ENCODE assay signal across 9 mouse cellular contexts in genomic region chr11:97546804-97547411, GRCm38 (mm10). TPM values are rescaled to one million over a fixed set of nuclear protein-coding genes. Genes with fewer than 3 reads are reported as not detected.
DNase-seq lines count a peak whose midpoint lies in the region; ATAC-seq and TF ChIP-seq lines count a peak whose summit lies in the region.
"Had no signal": no experiment of that assay in that cellular context is flagged by ENCODE, and none has a peak within 500 bp of the region (broad histone marks: within the 10 kb centered on the region; RNA-seq: fewer than 3 reads in every experiment).

No protein-coding gene starts in this region.

- peak overlapping the region; percentile 98 for H3K4me2 ChIP-seq in embryonic facial prominence, embryonic 11.5 days (ENCODE audit: low read depth, low read length)
- H3K4me2 ChIP-seq in hindbrain, embryonic 12.5 days (replicated peaks): peak overlapping the region; percentile 97
- peak overlapping the region; percentile 99 for H3K4me2 ChIP-seq in limb, embryonic 15.5 days
- H3K4me2 ChIP-seq in neural tube, embryonic 12.5 days (replicated peaks): peak overlapping the region; percentile 97

- no peak for TF ChIP-seq POLR2A in thymus, adult 2 months (IDR thresholded peaks at IDR 0.05; ENCODE audit: control insufficient read depth, extremely low read depth, insufficient read depth, low read length, poor library complexity)

- H3K36me3 ChIP-seq in thymus, adult 2 months (ENCODE audit: control insufficient read depth, insufficient read depth, low read length): no peaks in the 10 kb centered on the region
- H3K36me3 ChIP-seq in embryonic facial prominence, embryonic 11.5 days (replicated peaks; ENCODE audit: control insufficient read depth, insufficient read depth, low read depth, low read length): no peaks in the 10 kb centered on the region
- 0 out of 2 replicates have a peak, but pooled peaks cover 5% of the 10 kb centered on the region for H3K36me3 ChIP-seq in hindbrain, embryonic 12.5 days
- H3K36me3 ChIP-seq in limb, embryonic 15.5 days: no peaks in the 10 kb centered on the region
- no peaks in the 10 kb centered on the region; the same call in 1 of the 2 replicates for H3K36me3 ChIP-seq in neural tube, embryonic 12.5 days

- TF ChIP-seq CTCF in thymus, adult 2 months (IDR thresholded peaks at IDR 0.05; ENCODE audit: borderline replicate concordance, control insufficient read depth, extremely low read depth, insufficient read depth, low read length, poor library complexity): no peak

- WGBS in thymus, adult 2 months: under 1% methylated on average over 71 of the region's 73 CpGs
- 0% methylated on average over 38 of the region's 73 CpGs for WGBS in embryonic facial prominence, embryonic 11.5 days
- WGBS in hindbrain, embryonic 12.5 days: under 1% methylated on average over 57 of the region's 73 CpGs
- 0% methylated on average over 63 of the region's 73 CpGs for whole genome bisulfite sequencing in limb, embryonic 15.5 days
- WGBS in neural tube, embryonic 12.5 days: 1% methylated on average over 66 of the region's 73 CpGs

- intact Hi-C loops in left cerebral cortex, postnatal 4 days (cut with DNase I): no loop called here

- no peak overlapping the region for H3K27ac ChIP-seq in thymus, adult 2 months (ENCODE audit: control insufficient read depth, insufficient read depth, low read length)
- no peak overlapping the region for H3K27ac ChIP-seq in embryonic facial prominence, embryonic 11.5 days (replicated peaks; ENCODE audit: low read depth, low read length)
- no peak overlapping the region for H3K27ac ChIP-seq in hindbrain, embryonic 12.5 days
- no peak overlapping the region for H3K27ac ChIP-seq in limb, embryonic 15.5 days
- H3K27ac ChIP-seq in neural tube, embryonic 12.5 days: no peak overlapping the region

- peaks cover 27% of the 10 kb centered on the region for H3K27me3 ChIP-seq in thymus, adult 2 months (ENCODE audit: control insufficient read depth, insufficient read depth, low read length)
- peaks cover 43% of the 10 kb centered on the region for H3K27me3 ChIP-seq in embryonic facial prominence, embryonic 11.5 days (ENCODE audit: control insufficient read depth, insufficient read depth, low read length)
- H3K27me3 ChIP-seq in hindbrain, embryonic 12.5 days: peaks cover 90% of the 10 kb centered on the region
- peaks cover 98% of the 10 kb centered on the region for H3K27me3 ChIP-seq in limb, embryonic 15.5 days
- peaks cover 84% of the 10 kb centered on the region for H3K27me3 ChIP-seq in neural tube, embryonic 12.5 days (replicated peaks)

- peaks cover 11% of the 10 kb centered on the region for H3K4me1 ChIP-seq in thymus, adult 2 months (replicated peaks; ENCODE audit: control insufficient read depth, insufficient read depth, low read length)
- H3K4me1 ChIP-seq in embryonic facial prominence, embryonic 11.5 days (ENCODE audit: control insufficient read depth, insufficient read depth, low read length): peaks cover 9% of the 10 kb centered on the region
- H3K4me1 ChIP-seq in hindbrain, embryonic 12.5 days: peaks cover 39% of the 10 kb centered on the region
- peaks cover 21% of the 10 kb centered on the region for H3K4me1 ChIP-seq in limb, embryonic 15.5 days
- peaks cover 31% of the 10 kb centered on the region for H3K4me1 ChIP-seq in neural tube, embryonic 12.5 days

- peak overlapping the region; percentile 47 for H3K9ac ChIP-seq in embryonic facial prominence, embryonic 11.5 days (replicated peaks; ENCODE audit: low read length)
- H3K9ac ChIP-seq in hindbrain, embryonic 12.5 days: peak overlapping the region; percentile 69
- H3K9ac ChIP-seq in limb, embryonic 15.5 days: peak overlapping the region; percentile 39; the same call in 1 of the 2 replicates
- H3K9ac ChIP-seq in neural tube, embryonic 12.5 days: peak overlapping the region; percentile 68

- peak overlapping the region; percentile 17 for H3K4me3 ChIP-seq in thymus, adult 2 months (ENCODE audit: control insufficient read depth, insufficient read depth, low read length)
- H3K4me3 ChIP-seq in embryonic facial prominence, embryonic 11.5 days (ENCODE audit: low read depth, low read length): peak overlapping the region; percentile 53
- peak overlapping the region; percentile 52 for H3K4me3 ChIP-seq in hindbrain, embryonic 12.5 days
- peak overlapping the region; percentile 55 for H3K4me3 ChIP-seq in limb, embryonic 15.5 days
- peak overlapping the region; percentile 52 for H3K4me3 ChIP-seq in neural tube, embryonic 12.5 days
- H3K4me3 ChIP-seq: erythroblast, embryonic 14.5 days had no signal

- DNase-seq in thymus, adult 2 months: peak; percentile 13
- no peak for DNase-seq in thymus, adult 18-20 months
- peak; percentile 82 for DNase-seq in embryonic facial prominence, embryonic 11.5 days (ENCODE audit: low spot score)
- DNase-seq in left cerebral cortex, postnatal 4 days: no peak
- DNase-seq in left cerebral cortex, adult 18-20 months (ENCODE audit: low spot score in 2 of 2): no peak

- ATAC-seq in embryonic facial prominence, embryonic 11.5 days (replicated peaks; ENCODE audit: insufficient number of reproducible peaks, low FRiP score, low TSS enrichment, low read depth): peak; percentile 55; the same call in 1 of the 2 replicates
- peak; percentile 46; the same call in 1 of the 2 replicates for ATAC-seq in hindbrain, embryonic 12.5 days (ENCODE audit: low FRiP score)
- ATAC-seq in limb, embryonic 15.5 days (ENCODE audit: insufficient number of reproducible peaks, low FRiP score, low TSS enrichment, low read depth): no peak
- peak; percentile 65; the same call in 1 of the 2 replicates for ATAC-seq in neural tube, embryonic 12.5 days (ENCODE audit: low FRiP score, low read depth)

- H3K9me3 ChIP-seq in embryonic facial prominence, embryonic 11.5 days (replicated peaks; ENCODE audit: control insufficient read depth, low read length): no peaks in the 10 kb centered on the region
- no peaks in the 10 kb centered on the region for H3K9me3 ChIP-seq in hindbrain, embryonic 12.5 days (replicated peaks)
- no peaks in the 10 kb centered on the region for H3K9me3 ChIP-seq in limb, embryonic 15.5 days
- no peaks in the 10 kb centered on the region for H3K9me3 ChIP-seq in neural tube, embryonic 12.5 days

RNA-seq across cellular contexts. Expression of gene Srcin1, which starts 29.1 kb away (rescaled TPM):
- 0.32 and 0.55 TPM in 2 replicates for polyA plus RNA-seq in thymus, adult 2 months (2012; rRNA removed)
- 0.55 and 0.56 TPM in 2 replicates for polyA plus RNA-seq in embryonic facial prominence, embryonic 11.5 days (2014; fragmentation: Nextera tagmentation; extraction: Ambion mirVana)
- polyA plus RNA-seq in hindbrain, embryonic 12.5 days (2016; fragmentation: Nextera tagmentation; extraction: Ambion mirVana): 6.3 and 6.7 TPM in 2 replicates
- 0.89 and 0.92 TPM in 2 replicates for polyA plus RNA-seq in limb, embryonic 15.5 days (2015; fragmentation: Nextera tagmentation; extraction: Ambion mirVana)
- polyA plus RNA-seq in neural tube, embryonic 12.5 days (2016; fragmentation: Nextera tagmentation; extraction: Ambion mirVana): 6.4 and 7.9 TPM in 2 replicates
- total RNA-seq in left cerebral cortex, postnatal 4 days (2021): 100 to 1,000 TPM; 163 to 177 TPM
- total RNA-seq in left cerebral cortex, adult 18-20 months (2021): 100 to 1,000 TPM; 246 to 287 TPM
- polyA plus RNA-seq: erythroblast, embryonic 14.5 days had no signal

RNA-seq across cellular contexts. Expression of gene 4933428G20Rik, which starts 46.8 kb away (rescaled TPM):
- not detected in 2 replicates for polyA plus RNA-seq in thymus, adult 2 months (2012; rRNA removed)
- not detected in 2 replicates for polyA plus RNA-seq in embryonic facial prominence, embryonic 11.5 days (2014; fragmentation: Nextera tagmentation; extraction: Ambion mirVana)
- 0.85 and 0.94 TPM in 2 replicates for polyA plus RNA-seq in hindbrain, embryonic 12.5 days (2016; fragmentation: Nextera tagmentation; extraction: Ambion mirVana)
- polyA plus RNA-seq in limb, embryonic 15.5 days (2015; fragmentation: Nextera tagmentation; extraction: Ambion mirVana): 0.93 and 1.1 TPM in 2 replicates
- 0.66 and 0.87 TPM in 2 replicates for polyA plus RNA-seq in neural tube, embryonic 12.5 days (2016; fragmentation: Nextera tagmentation; extraction: Ambion mirVana)
- under 1 TPM in 1 of 2 experiments, not detected in 1; 0.26 TPM for total RNA-seq in left cerebral cortex, postnatal 4 days (2021)
- total RNA-seq in left cerebral cortex, adult 18-20 months (2021): not detected
- polyA plus RNA-seq: erythroblast, embryonic 14.5 days had no signal

Comparison
In these comparisons a context has a peak if more than half of its experiments do, and no peak if none do; other contexts are left out.
1. DNase-seq: peak in thymus, adult 2 months (single experiment) and embryonic facial prominence, embryonic 11.5 days (single experiment); none in thymus, adult 18-20 months (0 of 2), left cerebral cortex, postnatal 4 days (single experiment) and left cerebral cortex, adult 18-20 months (0 of 2).
2. Peak in every context shown above with its lines, with median percentiles within 50 percentile points of each other: H3K4me3 ChIP-seq, H3K4me2 ChIP-seq and H3K9ac ChIP-seq.